Mouse (Mus musculus) cortical plate, adult 2 months (tissue): ENCODE results near the gene Acbd3.

Experiments used
- CTCF ChIP-seq: fragments of 200-500 bp; IDR thresholded peaks from 2 replicates; pipeline ENCODE4 v1.5.1; 2011; ENCODE audit warnings: mild to moderate bottlenecking, control low read depth, low read length; ENCODE audit not compliant: insufficient read depth; ENCODE audit errors: extremely low read depth
- POLR2A ChIP-seq: fragments of 200-500 bp; IDR thresholded peaks from 2 replicates; pipeline ENCODE4 v1.6.1; 2011; ENCODE audit warnings: mild to moderate bottlenecking, low read length, control low read depth; ENCODE audit not compliant: insufficient read depth; ENCODE audit errors: extremely low read depth

- no peak for TF ChIP-seq CTCF
- no peak for TF ChIP-seq POLR2A
Observed at GRCm38 (mm10) chr1:180719483-180719882, 6.4 kb upstream of the Acbd3 start.
